Mouse (Mus musculus): ENCODE measurements around the gene Kremen2.

DNA sequence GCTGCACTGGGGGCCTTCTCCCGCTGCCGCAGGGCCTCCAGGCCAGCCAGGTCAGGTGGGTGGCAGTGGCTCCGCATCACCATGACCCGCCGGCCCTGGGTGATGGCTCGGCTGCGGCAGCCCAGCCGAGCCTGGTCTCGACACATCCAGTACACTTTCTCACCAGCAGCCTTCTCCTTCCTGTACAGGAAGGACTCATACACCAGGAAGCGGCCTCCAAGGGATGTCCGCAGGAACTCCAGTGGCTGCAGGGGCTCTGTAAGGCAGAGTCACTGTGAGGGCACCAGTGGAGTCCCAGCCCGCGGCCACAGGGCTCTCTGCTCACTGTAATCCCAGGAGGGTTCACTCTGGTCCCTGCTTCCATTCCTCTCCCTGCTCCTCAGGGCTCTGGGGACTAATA lies 10.1 kb upstream of the Kremen2 start:
- no peak for TF ChIP-seq CTCF (IDR thresholded peaks at IDR 0.05; ENCODE audit: control insufficient read depth, insufficient read depth, insufficient read length)
- TF ChIP-seq MYOD1 (IDR thresholded peaks at IDR 0.05; ENCODE audit: control insufficient read depth, insufficient read length, low read depth): no peak
- no peak for TF ChIP-seq USF1 (IDR thresholded peaks at IDR 0.05; ENCODE audit: low read depth)

Data from C2C12 (cell line).